24 mouse cellular contexts compared by ENCODE assay signal in the genomic region with DNA sequence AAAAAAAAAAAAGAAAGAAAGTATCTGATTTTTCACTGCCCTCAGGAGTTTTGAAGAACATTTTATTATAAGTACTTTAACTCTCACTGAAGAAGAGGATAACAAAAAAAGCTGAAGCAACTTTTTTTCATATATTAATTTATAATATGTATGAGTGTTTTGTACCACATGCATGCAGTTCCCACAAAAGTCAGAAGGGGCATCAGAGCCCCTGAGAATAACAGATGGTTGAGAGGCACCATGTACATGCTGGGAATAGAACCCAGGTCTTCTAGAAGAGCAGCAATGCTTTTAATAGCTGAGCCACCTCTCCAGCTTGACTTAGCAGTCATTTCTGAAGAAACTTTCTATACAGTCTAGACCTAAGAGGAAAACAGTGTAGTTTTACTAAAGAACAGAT. TPM values are rescaled to one million over a fixed set of nuclear protein-coding genes. Genes with fewer than 3 reads are reported as not detected.
DNase-seq lines count a peak whose midpoint lies in the region; ATAC-seq and TF ChIP-seq lines count a peak whose summit lies in the region.
"Had no signal": no experiment of that assay in that cellular context is flagged by ENCODE, and none has a peak within 500 bp of the region (broad histone marks: within the 10 kb centered on the region; RNA-seq: fewer than 3 reads in every experiment).

No protein-coding gene starts in this region.

- 0 out of 2 replicates have a peak, but pooled peaks have one; percentile 25 for TF ChIP-seq CTCF in intestine, postnatal 0 days (IDR thresholded peaks at IDR 0.05; ENCODE audit: low read depth)
- 0 out of 2 replicates have a peak, but pooled peaks have one; percentile 9 for TF ChIP-seq CTCF in midbrain, postnatal 0 days (IDR thresholded peaks at IDR 0.05)

- H3K36me3 ChIP-seq in intestine, postnatal 0 days (ENCODE audit: control insufficient read depth, insufficient read depth), result peaks cover 5% of the 10 kb centered on the region; the same call in 1 of the 2 replicates
- H3K36me3 ChIP-seq in intestine, embryonic 15.5 days, result 0 out of 2 replicates have a peak, but pooled peaks cover 4% of the 10 kb centered on the region
- no peaks in the 10 kb centered on the region for H3K36me3 ChIP-seq in midbrain, postnatal 0 days (ENCODE audit: insufficient read depth, low read length)
- H3K36me3 ChIP-seq in midbrain, embryonic 15.5 days (replicated peaks), result no peaks in the 10 kb centered on the region
- H3K36me3 ChIP-seq: neural tube, embryonic 15.5 days had no signal

- no peak for DNase-seq in midbrain, postnatal 0 days (ENCODE audit: low spot score)
- no peak for DNase-seq in kidney, postnatal 25 days
- DNase-seq: adrenal gland, postnatal 36 days; cerebellum, adult 9-10 months; forebrain, postnatal 0 days; gastrocnemius, postnatal 36 days; heart, postnatal 10 days; kidney, adult 11 months; right cerebral cortex, adult 18-20 months; right cerebral cortex, postnatal 4 days; thymus, adult 2 months had no signal

- H3K4me1 ChIP-seq in intestine, postnatal 0 days (replicated peaks; ENCODE audit: control insufficient read depth, insufficient read depth, low read length), result no peaks in the 10 kb centered on the region
- H3K4me1 ChIP-seq in intestine, embryonic 15.5 days (replicated peaks), result no peaks in the 10 kb centered on the region
- H3K4me1 ChIP-seq in midbrain, postnatal 0 days (ENCODE audit: insufficient read depth, low read length), result no peaks in the 10 kb centered on the region
- H3K4me1 ChIP-seq in midbrain, embryonic 15.5 days, result no peaks in the 10 kb centered on the region
- H3K4me1 ChIP-seq: limb, embryonic 10.5 days had no signal

- no peak for ATAC-seq in intestine, postnatal 0 days
- no peak for ATAC-seq in intestine, embryonic 15.5 days
- ATAC-seq in midbrain, postnatal 0 days (ENCODE audit: low FRiP score), result no peak
- no peak for ATAC-seq in midbrain, embryonic 15.5 days (replicated peaks)
- ATAC-seq in erythroid progenitor cell, adult 5-6 weeks (replicated peaks; ENCODE audit: low FRiP score, poor library complexity, severe bottlenecking), result peak; percentile 69
- ATAC-seq in activated CD4-positive, CD25-positive, alpha-beta regulatory T cell, adult 4 months, result no peak
- ATAC-seq: forebrain, postnatal 0 days; hindbrain, embryonic 16.5 days had no signal

- no peaks in the 10 kb centered on the region for H3K9me3 ChIP-seq in intestine, postnatal 0 days (ENCODE audit: control insufficient read depth)
- no peaks in the 10 kb centered on the region for H3K9me3 ChIP-seq in intestine, embryonic 15.5 days
- no peaks in the 10 kb centered on the region for H3K9me3 ChIP-seq in midbrain, postnatal 0 days (ENCODE audit: low read length)
- no peaks in the 10 kb centered on the region for H3K9me3 ChIP-seq in midbrain, embryonic 15.5 days
- H3K9me3 ChIP-seq: heart, embryonic 10.5 days; hindbrain, embryonic 10.5 days; limb, embryonic 10.5 days; midbrain, embryonic 10.5 days; neural tube, embryonic 15.5 days had no signal

- no peak overlapping the region for H3K4me3 ChIP-seq in intestine, postnatal 0 days (ENCODE audit: low read depth, low read length)
- no peak overlapping the region for H3K4me3 ChIP-seq in intestine, embryonic 15.5 days (replicated peaks)
- H3K4me3 ChIP-seq in midbrain, postnatal 0 days (ENCODE audit: low read depth, low read length), result no peak overlapping the region
- H3K4me3 ChIP-seq in midbrain, embryonic 15.5 days, result no peak overlapping the region
- H3K4me3 ChIP-seq: embryonic facial prominence, embryonic 10.5 days; heart, embryonic 10.5 days; hindbrain, embryonic 10.5 days; limb, embryonic 10.5 days; midbrain, embryonic 10.5 days; neural tube, embryonic 15.5 days had no signal

- no peaks in the 10 kb centered on the region for H3K27me3 ChIP-seq in intestine, postnatal 0 days (replicated peaks; ENCODE audit: control insufficient read depth, insufficient read depth, low read length)
- no peaks in the 10 kb centered on the region for H3K27me3 ChIP-seq in intestine, embryonic 15.5 days (replicated peaks)
- no peaks in the 10 kb centered on the region for H3K27me3 ChIP-seq in midbrain, postnatal 0 days (ENCODE audit: insufficient read depth, low read length)
- H3K27me3 ChIP-seq in midbrain, embryonic 15.5 days (replicated peaks), result no peaks in the 10 kb centered on the region
- H3K27me3 ChIP-seq: neural tube, embryonic 15.5 days had no signal

- no peak overlapping the region for H3K27ac ChIP-seq in intestine, postnatal 0 days (ENCODE audit: low read depth, low read length)
- H3K27ac ChIP-seq in intestine, embryonic 15.5 days, result no peak overlapping the region
- H3K27ac ChIP-seq in midbrain, postnatal 0 days (ENCODE audit: low read depth, low read length), result no peak overlapping the region
- H3K27ac ChIP-seq in midbrain, embryonic 15.5 days, result no peak overlapping the region
- H3K27ac ChIP-seq: embryonic facial prominence, embryonic 10.5 days; heart, embryonic 10.5 days; hindbrain, embryonic 10.5 days; limb, embryonic 10.5 days; macrophage; midbrain, embryonic 10.5 days; neural tube, embryonic 15.5 days had no signal

- H3K9ac ChIP-seq in intestine, postnatal 0 days (ENCODE audit: low read depth, low read length), result no peak overlapping the region
- no peak overlapping the region for H3K9ac ChIP-seq in intestine, embryonic 15.5 days
- no peak overlapping the region for H3K9ac ChIP-seq in midbrain, postnatal 0 days (replicated peaks; ENCODE audit: low read length, poor library complexity, severe bottlenecking)
- H3K9ac ChIP-seq in midbrain, embryonic 15.5 days, result no peak overlapping the region
- H3K9ac ChIP-seq: forebrain, postnatal 0 days; neural tube, embryonic 15.5 days had no signal

- H3K4me2 ChIP-seq in intestine, postnatal 0 days (replicated peaks; ENCODE audit: low read depth), result no peak overlapping the region
- no peak overlapping the region for H3K4me2 ChIP-seq in intestine, embryonic 15.5 days (replicated peaks)
- H3K4me2 ChIP-seq in midbrain, postnatal 0 days (ENCODE audit: low read depth, low read length, poor library complexity, severe bottlenecking), result no peak overlapping the region
- no peak overlapping the region for H3K4me2 ChIP-seq in midbrain, embryonic 15.5 days
- H3K4me2 ChIP-seq: neural tube, embryonic 15.5 days had no signal

RNA-seq across cellular contexts. Expression of gene Rap1a, which starts 15.3 kb away (rescaled TPM):
- polyA plus RNA-seq in intestine, postnatal 0 days (2015; fragmentation: Nextera tagmentation; extraction: Ambion mirVana), result 119 and 121 TPM in 2 replicates
- 116 and 133 TPM in 2 replicates for polyA plus RNA-seq in intestine, embryonic 15.5 days (2015; fragmentation: Nextera tagmentation; extraction: Ambion mirVana)
- 27.1 and 32.2 TPM in 2 replicates for total RNA-seq in midbrain, postnatal 0 days (2014; rRNA removed)
- 59.9 and 66.0 TPM in 2 replicates for polyA plus RNA-seq in midbrain, postnatal 0 days (2015; fragmentation: Nextera tagmentation; extraction: Ambion mirVana)
- 63.4 and 68.6 TPM in 2 replicates for polyA plus RNA-seq in midbrain, embryonic 15.5 days (2015; fragmentation: Nextera tagmentation; extraction: Ambion mirVana)
- 157 and 193 TPM in 2 replicates for total RNA-seq in erythroid progenitor cell, adult 5-6 weeks (2015; ENCODE audit: low replicate concordance)
- 182 and 220 TPM in 2 replicates for total RNA-seq in erythroid progenitor cell, adult 5-6 weeks (2017; ENCODE audit: low replicate concordance)
- 100 to 1,000 TPM; 168 to 210 TPM for polyA plus RNA-seq in activated CD4-positive, CD25-positive, alpha-beta regulatory T cell, adult 4 months (2017; shearing (Covaris generic))
